Mouse (Mus musculus) kidney, postnatal 0 days (tissue): ENCODE results near the gene Zfp69. TPM values are rescaled to one million over a fixed set of nuclear protein-coding genes. Genes with fewer than 3 reads are reported as not detected.
A peak's percentile ranks its signal among the peaks of the same experiment; 100 is the strongest.

Experiments
- ATAC-seq: fragments of 200-750 bp; cut with Nextera tagmentation; replicated peaks from 2 replicates; pipeline ENCODE4 v1.8.0; 2017; ENCODE audit warnings: low read depth, moderate number of reproducible peaks, moderate TSS enrichment, moderate library complexity; ENCODE audit not compliant: low FRiP score
- DNase-seq: peaks from one replicate; pipeline ENCODE4 v3.0.0-alpha.2; 2016; ENCODE audit warnings: low spot score
- H3K27ac ChIP-seq: fragments of 300-500 bp; sonication (generic); 2 replicates; pipeline ENCODE4 v1.5.1; 2014; ENCODE audit warnings: mild to moderate bottlenecking
- H3K27me3 ChIP-seq: fragments of 300-500 bp; sonication (generic); 2 replicates; pipeline ENCODE4 v1.6.1; 2014; ENCODE audit warnings: low read length, mixed read lengths; ENCODE audit not compliant: insufficient read depth
- H3K36me3 ChIP-seq: fragments of 300-500 bp; sonication (generic); 2 replicates; pipeline ENCODE4 v1.6.1; 2014; ENCODE audit warnings: low read length, mixed read lengths; ENCODE audit not compliant: insufficient read depth
- H3K4me1 ChIP-seq: fragments of 300-500 bp; sonication (generic); replicated peaks from 2 replicates; pipeline ENCODE4 v1.6.1; 2014; ENCODE audit warnings: antibody characterized with exemption, low read length, mixed read lengths; ENCODE audit not compliant: insufficient read depth
- H3K4me2 ChIP-seq: fragments of 300-500 bp; sonication (generic); 2 replicates; pipeline ENCODE4 v1.6.1; 2014; ENCODE audit warnings: mild to moderate bottlenecking, low read length, moderate library complexity, mixed read lengths
- H3K4me3 ChIP-seq: fragments of 300-500 bp; sonication (generic); replicated peaks from 2 replicates; pipeline ENCODE4 v1.5.1; 2014; ENCODE audit warnings: low read depth, low read length
- H3K9ac ChIP-seq: fragments of 300-500 bp; sonication (generic); 2 replicates; pipeline ENCODE4 v1.6.1; 2014; ENCODE audit warnings: low read depth, low read length
- H3K9me3 ChIP-seq: fragments of 300-500 bp; sonication (generic); replicated peaks from 2 replicates; pipeline ENCODE4 v1.6.1; 2016; ENCODE audit warnings: low read length, inconsistent platforms, mixed read lengths
- CTCF ChIP-seq: IDR thresholded peaks from 2 replicates; pipeline ENCODE4 v1.5.1; 2016; ENCODE audit warnings: antibody characterized with exemption, low read depth, mild to moderate bottlenecking, moderate library complexity
- WGBS: fragments of 180-500 bp; shearing (Covaris S2); extraction: QIAGEN DNeasy Blood & Tissue Kit; methylation state at CpG from one replicate; pipeline ENCODE4 v1.1.7; 2014; 5-methylcytosine and 5-hydroxymethylcytosine counted together
- microRNA-seq: library from miRNA; unstranded; fragments of <30 nt; microRNA quantifications from one replicate; pipeline ENCODE4, GENCODE M21; 2016
- polyA plus RNA-seq: library from polyadenylated mRNA; unstranded; fragments of >200 nt; fragmentation: Nextera tagmentation; extraction: Ambion mirVana; gene quantifications from 2 replicates; pipeline ENCODE4 v1.2.1, GENCODE M21; 2015

The Zfp69 gene
- polyA plus RNA-seq, 1 experiment from 2014 or later, result 6.0 TPM

DNA sequence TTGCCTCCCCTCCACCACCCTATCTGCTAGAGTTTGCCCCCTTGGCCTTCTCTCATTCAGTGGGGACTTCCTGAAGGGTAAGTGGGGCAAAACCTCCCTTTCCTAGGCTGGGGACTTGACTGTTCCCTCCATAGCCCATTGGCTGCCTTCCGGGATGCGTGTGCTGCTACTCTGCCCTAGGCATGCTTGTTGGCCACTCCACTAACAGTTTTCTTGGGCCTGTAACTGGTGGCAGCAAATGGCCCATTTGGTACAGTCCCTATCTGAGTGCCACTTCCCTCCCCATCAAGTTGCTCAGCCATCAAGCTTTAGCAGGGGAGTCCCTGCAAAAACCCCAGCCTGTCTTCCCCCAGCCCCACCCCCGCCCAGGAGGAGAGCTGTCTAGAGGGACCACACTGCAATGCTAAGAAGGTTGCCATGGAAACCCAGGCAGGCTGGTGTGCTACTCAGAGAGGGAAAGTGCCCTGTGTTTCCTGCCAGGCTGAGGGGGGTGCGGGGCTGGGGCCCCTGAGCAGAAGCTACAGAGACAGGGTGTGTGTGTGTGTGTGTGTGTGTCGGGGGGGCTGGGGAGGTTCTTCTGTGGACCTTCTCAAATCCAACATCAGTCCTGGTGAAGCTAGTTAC is 69.4 kb downstream of the Zfp69 start:
- H3K9ac ChIP-seq, result no peak overlapping the region
- no peak overlapping the region for H3K4me3 ChIP-seq
- no peak overlapping the region for H3K27ac ChIP-seq
- H3K4me2 ChIP-seq, result no peak overlapping the region
- 47% methylated on average over 5 of the region's 5 CpGs for WGBS
- H3K27me3 ChIP-seq, result no peaks in the 10 kb centered on the region
- H3K9me3 ChIP-seq, result no peaks in the 10 kb centered on the region
- no peak for TF ChIP-seq CTCF
- ATAC-seq, result no peak
- no peaks in the 10 kb centered on the region for H3K36me3 ChIP-seq
- no peak for DNase-seq
- no peaks in the 10 kb centered on the region for H3K4me1 ChIP-seq

DNA sequence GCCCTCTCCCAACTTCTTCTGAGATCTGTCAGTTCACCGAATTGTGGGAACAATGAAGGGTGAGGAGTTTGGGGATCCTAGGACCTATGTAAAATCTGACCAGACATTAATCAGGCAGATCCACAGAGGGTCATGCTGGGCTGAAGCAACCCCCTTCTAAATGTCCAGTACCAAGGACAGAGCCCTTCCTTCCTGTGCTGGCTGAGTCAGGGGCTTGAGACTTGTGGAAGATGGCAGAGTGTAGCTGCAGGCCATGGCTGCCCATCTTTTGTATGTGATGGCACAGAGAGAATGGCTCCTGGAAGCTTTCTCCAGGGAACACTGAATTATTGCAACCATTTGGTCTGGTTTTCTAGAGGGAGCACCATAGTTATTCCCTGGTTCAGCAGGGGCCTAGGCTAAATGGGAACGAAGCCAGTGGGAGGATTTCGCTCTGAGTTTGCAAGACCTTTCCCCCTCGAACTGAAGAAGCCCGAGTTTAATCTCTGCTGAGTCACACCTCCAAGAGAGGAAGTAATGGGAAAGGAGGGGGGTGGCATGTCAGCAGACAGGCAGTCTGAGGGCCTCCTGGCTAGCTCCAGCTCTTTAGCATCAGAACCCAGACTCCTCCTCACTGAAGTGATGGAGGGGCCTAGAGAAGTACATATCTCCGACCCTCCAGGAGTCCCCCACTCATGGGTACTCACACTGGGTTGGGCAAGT is 70.6 kb downstream of the Zfp69 start:
- no peaks in the 10 kb centered on the region for H3K4me1 ChIP-seq
- H3K4me3 ChIP-seq, result no peak overlapping the region
- ATAC-seq (no peak), DNase-seq (peak; percentile 59)
- 49% methylated on average over 6 of the region's 6 CpGs for WGBS
- no peak overlapping the region for H3K9ac ChIP-seq
- no peak overlapping the region for H3K4me2 ChIP-seq
- H3K27me3 ChIP-seq, result no peaks in the 10 kb centered on the region
- H3K27ac ChIP-seq, result no peak overlapping the region
- no peak for TF ChIP-seq CTCF
- no peaks in the 10 kb centered on the region for H3K36me3 ChIP-seq
- no peaks in the 10 kb centered on the region for H3K9me3 ChIP-seq

Small RNA genes lying within 50 kb of the gene (microRNA-seq; reads per million reads assigned to microRNA genes)
- not detected for gene Mir7015

Other genes starting within 250 kb of the Zfp69 start
- 0.52 and 0.67 TPM in 2 replicates for gene Kcnq4, start 203.1 kb downstream of the Zfp69 start, polyA plus RNA-seq
- gene Nfyc, start 120.1 kb downstream of the Zfp69 start, polyA plus RNA-seq, result 107 and 108 TPM in 2 replicates
- 0.21 and 0.22 TPM in 2 replicates for gene Rims3, start 96.9 kb downstream of the Zfp69 start, polyA plus RNA-seq
- gene Exo5, start 26.7 kb downstream of the Zfp69 start, polyA plus RNA-seq, result 20.4 and 21.1 TPM in 2 replicates
- 12.1 and 14.1 TPM in 2 replicates for gene Smap2, start 65.5 kb upstream of the Zfp69 start, polyA plus RNA-seq
- 2.8 and 3.0 TPM in 2 replicates for gene Col9a2, start 87.7 kb upstream of the Zfp69 start, polyA plus RNA-seq
- gene Zmpste24, start 146.5 kb upstream of the Zfp69 start, polyA plus RNA-seq, result 38.8 and 42.9 TPM in 2 replicates
- gene Tmco2, start 157.5 kb upstream of the Zfp69 start, polyA plus RNA-seq, result not detected in 2 replicates